Mouse (Mus musculus): ENCODE measurements around the gene Xab2. TPM values are rescaled to one million over a fixed set of nuclear protein-coding genes. Genes with fewer than 3 reads are reported as not detected.

The Xab2 gene
- 27.6 and 38.9 TPM in 2 replicates for polyA plus RNA-seq (2012; ENCODE audit: low replicate concordance)

DNA sequence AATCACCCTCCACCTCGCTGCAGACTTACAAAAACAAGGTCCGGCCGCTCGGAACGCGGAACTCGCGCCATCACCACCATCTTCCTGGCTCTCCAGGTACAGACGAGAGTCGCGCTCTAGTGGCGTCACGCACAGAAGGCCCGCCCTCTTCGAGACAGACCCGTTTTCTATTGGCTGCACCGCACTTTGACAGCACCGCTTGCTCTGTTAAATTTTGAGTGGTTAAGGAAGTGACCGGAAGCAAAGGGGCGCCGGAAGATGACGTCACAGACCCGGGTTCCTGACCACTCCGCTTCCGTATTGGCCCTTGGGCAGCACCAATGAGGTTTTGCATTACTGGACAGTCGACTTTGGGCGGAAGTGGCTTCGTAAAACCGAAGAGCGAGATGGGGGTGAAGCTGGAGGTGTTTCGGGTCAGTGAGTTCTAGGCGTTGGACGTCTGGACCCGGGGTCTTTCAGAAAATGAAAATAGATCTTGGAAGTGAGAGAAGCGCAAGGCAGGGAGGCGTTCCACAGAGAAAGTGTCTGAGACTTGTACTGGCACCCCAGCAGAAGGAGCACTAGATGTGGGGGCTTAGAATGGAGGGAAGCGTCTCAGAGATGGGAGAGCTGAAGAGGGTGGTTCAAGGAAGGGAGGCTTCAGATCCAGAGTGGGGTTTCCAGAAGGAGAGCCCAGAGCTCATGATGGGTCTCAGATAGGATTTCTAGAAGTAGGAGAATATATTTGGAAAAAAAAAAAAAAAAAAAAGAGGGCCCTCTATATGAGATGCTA, at the start of gene Xab2, which contains the start of gene Pet100:
Gene Xab2 (minus strand): TSS at position 118 of the 772 bp plus-strand sequence.
Gene Pet100 (plus strand): TSS at position 350 of the 772 bp plus-strand sequence.

DNA sequence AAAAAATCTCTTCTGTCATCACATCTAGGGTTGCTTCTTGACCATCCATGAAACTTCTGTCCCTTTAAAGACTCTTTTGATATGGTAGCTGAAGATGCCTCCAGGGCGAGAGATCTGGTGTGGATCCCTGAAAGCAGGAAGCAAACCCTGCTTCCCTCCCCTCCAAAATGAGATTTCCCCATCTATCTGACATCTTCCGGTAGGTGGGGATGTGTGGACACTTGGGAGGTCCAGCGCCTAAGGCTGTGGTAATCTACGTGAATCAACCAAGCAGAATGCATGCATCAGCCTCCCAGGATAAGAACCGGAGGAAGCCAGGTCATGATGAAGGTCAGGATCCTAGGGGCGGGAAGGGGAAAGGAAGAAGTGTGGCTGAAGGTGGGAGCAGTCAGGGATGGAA, 44.4 kb upstream of the Xab2 start, which contains the start of gene Mcemp1:
Gene Mcemp1 (plus strand): TSS at position 248 of the 400 bp plus-strand sequence.

DNA sequence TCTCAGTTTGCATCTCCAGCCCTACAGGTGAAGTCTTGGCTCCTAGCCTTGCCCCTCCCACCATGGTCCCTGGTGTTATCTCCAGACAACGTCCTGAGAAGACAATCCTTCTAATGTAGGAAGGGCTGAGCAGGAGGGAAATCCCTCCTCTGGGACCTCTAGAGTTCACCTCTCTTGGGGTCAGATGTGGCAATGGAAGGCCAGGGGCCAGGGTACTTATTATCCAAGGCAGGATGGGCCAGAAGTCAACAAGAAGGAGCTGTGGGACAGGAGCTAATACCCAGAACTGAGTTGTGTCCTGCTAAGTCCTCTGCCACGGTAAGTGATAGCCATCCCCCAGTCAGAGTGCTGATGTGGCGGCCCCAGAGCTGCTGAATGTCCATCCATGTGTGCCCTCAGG, 34.4 kb upstream of the Xab2 start, which contains the start of gene Retn:
Gene Retn (plus strand): TSS at position 245 of the 400 bp plus-strand sequence.

DNA sequence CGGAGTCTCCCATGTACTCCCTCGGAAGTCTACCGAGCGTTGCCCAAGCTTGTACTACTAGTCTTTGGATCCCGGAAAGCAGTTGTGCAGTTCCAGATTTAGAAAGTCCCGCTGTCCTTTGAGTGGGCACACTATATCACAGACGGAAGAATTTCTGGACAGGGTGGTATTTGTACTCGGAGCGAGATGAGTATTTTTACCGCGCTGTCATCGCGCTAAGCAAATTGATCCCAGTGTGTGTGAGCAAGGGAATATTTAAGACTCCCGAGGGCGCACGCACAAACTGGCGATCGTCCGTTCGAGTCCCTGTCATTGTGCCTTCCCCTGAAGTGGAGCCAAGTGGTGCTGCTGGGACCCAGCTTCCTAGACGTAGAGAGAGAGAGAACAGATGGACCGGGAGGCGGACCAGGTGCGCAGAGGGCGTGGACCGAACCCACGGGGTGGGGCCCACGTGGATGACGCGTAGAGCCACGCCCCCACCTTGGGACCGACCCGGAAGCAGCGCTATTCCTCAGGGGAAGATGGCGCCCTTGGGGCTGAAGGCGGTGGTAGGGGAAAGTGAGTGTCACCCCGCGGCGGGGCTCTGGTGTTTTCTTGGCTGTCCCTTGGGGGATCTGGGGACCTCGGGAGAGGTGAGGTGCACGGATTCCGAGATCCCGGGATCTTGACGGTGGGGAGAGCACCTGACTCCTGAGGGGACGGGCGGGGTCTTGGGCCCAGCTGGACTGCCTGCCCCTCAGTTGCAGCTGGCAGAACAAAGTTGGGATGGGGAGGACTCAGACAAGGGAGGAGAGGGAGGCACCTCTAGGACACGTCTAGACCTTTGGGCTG, 9.7 kb upstream of the Xab2 start, which contains the start of gene Stxbp2:
Gene Stxbp2 (plus strand): TSS at position 309 of the 831 bp plus-strand sequence.

DNA sequence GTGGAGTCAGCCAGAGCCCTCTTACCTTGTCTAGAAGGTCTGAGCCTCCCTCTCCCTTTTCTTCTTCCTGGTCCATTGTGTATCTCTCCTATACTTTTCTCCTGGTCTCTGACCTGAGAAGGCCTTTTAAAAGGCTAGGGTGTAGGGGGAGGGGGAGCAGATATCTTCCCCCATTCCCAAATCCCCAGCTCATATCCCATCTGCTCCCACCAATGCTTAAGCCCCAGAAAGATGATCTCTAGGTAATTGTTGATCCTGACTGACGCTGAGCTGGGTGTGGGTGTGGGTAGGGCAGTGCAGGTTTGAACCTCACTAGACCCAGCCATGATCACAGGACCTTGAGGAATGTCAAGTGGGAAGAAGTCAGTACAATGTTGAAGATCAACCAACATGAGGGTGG, 4.3 kb upstream of the Xab2 start, which contains the start of gene Pcp2:
Gene Pcp2 (minus strand): TSS at position 101 of the 400 bp plus-strand sequence.

DNA sequence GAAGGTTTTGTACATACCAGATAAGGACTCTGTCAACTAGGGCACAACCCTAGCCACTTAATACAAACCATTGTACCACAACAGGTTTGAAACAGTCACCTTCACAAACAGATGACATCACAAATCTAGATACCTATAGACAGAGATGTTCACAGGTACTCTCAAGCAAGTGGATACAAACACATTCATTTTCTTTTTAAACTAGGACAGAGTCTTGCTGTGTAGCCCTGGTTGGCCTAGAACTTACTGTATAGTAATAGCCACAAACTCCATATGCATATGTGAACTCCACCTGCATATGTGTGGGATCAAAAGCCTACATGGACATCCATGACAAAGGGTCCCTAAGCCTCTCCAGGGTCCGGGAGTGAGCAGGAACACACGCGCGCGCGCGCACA, 34.1 kb downstream of the Xab2 start, which contains the start of gene Camsap3:
Gene Camsap3 (plus strand): TSS at position 301 of the 398 bp plus-strand sequence.

DNA sequence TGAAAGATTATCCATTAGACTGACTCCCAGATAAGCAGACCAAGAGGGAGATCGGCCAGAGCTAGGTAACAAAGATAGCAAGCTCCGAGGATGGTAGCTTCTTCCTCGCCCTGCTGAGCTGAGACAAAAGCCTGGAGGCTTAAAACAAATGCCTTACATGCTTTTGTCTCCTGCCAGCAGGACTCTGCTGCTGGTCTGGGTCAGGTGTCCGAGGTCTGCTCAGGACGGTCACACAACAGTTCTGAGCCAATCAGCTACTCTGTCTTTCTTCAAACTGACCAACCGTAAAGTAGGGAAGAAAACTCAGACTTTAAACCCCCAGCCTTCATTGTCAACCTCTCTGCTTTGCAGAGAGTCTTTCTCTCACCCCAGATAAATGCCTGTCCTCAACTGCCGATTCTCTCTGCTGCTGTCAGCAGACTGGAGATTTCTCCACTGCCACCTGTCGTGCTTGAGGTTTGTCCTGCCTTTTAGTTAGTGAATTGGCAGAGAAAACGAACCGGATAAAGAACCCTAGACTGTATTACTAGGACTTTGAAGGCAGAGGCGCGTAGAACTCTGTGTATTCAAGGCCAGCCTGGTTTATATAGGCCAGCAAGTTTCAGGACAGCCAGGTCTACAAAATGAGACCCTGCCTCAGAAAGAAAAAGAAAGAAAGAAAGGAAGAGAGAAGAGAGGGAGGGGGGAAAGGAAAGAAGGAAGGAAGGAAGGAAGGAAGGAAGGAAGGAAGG, 53.3 kb downstream of the Xab2 start, which contains the start of gene C330021F23Rik:
Gene C330021F23Rik (plus strand): TSS at position 350 of the 731 bp plus-strand sequence.

Other genes with a start within 250 kb of the Xab2 start
- gene Arhgef18, start 228.3 kb downstream of the Xab2 start, polyA plus RNA-seq (2012; ENCODE audit: low replicate concordance): 28.5 and 65.0 TPM in 2 replicates
- gene Pex11g, start 153.6 kb downstream of the Xab2 start, polyA plus RNA-seq (2012; ENCODE audit: low replicate concordance): 0.23 and 0.54 TPM in 2 replicates
- gene Tex45, start 150.5 kb downstream of the Xab2 start, polyA plus RNA-seq (2012; ENCODE audit: low replicate concordance): not detected in 2 replicates
- gene Zfp358, start 128.2 kb downstream of the Xab2 start, polyA plus RNA-seq (2012; ENCODE audit: low replicate concordance): 3.4 and 6.5 TPM in 2 replicates
- 78.2 and 241 TPM in 2 replicates for gene Mcoln1, start 120.9 kb downstream of the Xab2 start, polyA plus RNA-seq (2012; ENCODE audit: low replicate concordance)
- 21.4 and 33.0 TPM in 2 replicates for gene Pnpla6, start 105.9 kb downstream of the Xab2 start, polyA plus RNA-seq (2012; ENCODE audit: low replicate concordance)
- gene C330021F23Rik, start 53.3 kb downstream of the Xab2 start, polyA plus RNA-seq (2012; ENCODE audit: low replicate concordance): 0.19 TPM in 1 of 2 replicates, not detected in the other
- gene Camsap3, start 34.0 kb downstream of the Xab2 start, polyA plus RNA-seq (2012; ENCODE audit: low replicate concordance): 0.42 and 0.58 TPM in 2 replicates
- 10.9 and 50.5 TPM in 2 replicates for gene Pet100, start 232 bp upstream of the Xab2 start, polyA plus RNA-seq (2012; ENCODE audit: low replicate concordance)
- gene Pcp2, start 4.2 kb upstream of the Xab2 start, polyA plus RNA-seq (2012; ENCODE audit: low replicate concordance): not detected in 2 replicates
- gene Stxbp2, start 9.6 kb upstream of the Xab2 start, polyA plus RNA-seq (2012; ENCODE audit: low replicate concordance): 95.4 and 315 TPM in 2 replicates
- gene Retn, start 34.5 kb upstream of the Xab2 start, polyA plus RNA-seq (2012; ENCODE audit: low replicate concordance): not detected in 2 replicates
- 0.11 and 0.24 TPM in 2 replicates for gene Mcemp1, start 44.4 kb upstream of the Xab2 start, polyA plus RNA-seq (2012; ENCODE audit: low replicate concordance)
- gene Fcor, start 51.0 kb upstream of the Xab2 start, polyA plus RNA-seq (2012; ENCODE audit: low replicate concordance): not detected in 2 replicates
- 10.8 and 16.4 TPM in 2 replicates for gene Trappc5, start 55.0 kb upstream of the Xab2 start, polyA plus RNA-seq (2012; ENCODE audit: low replicate concordance)
- gene Fcer2a, start 72.9 kb upstream of the Xab2 start, polyA plus RNA-seq (2012; ENCODE audit: low replicate concordance): 5.4 and 22.4 TPM in 2 replicates
- gene Clec4g, start 99.3 kb upstream of the Xab2 start, polyA plus RNA-seq (2012; ENCODE audit: low replicate concordance): 0.17 TPM in 1 of 2 replicates, not detected in the other
- 0.44 and 0.52 TPM in 2 replicates for gene Cd209a, start 127.7 kb upstream of the Xab2 start, polyA plus RNA-seq (2012; ENCODE audit: low replicate concordance)
- gene Cd209e, start 233.0 kb upstream of the Xab2 start, polyA plus RNA-seq (2012; ENCODE audit: low replicate concordance): not detected in 2 replicates